Mouse (Mus musculus): ENCODE measurements at regions not wholly inside any gene's neighbourhood (a gene's known extent, or its start where the extent isn't known, plus 50 kb on each side); places are given as distances from the start of the nearest gene placed in this dataset.
"Not testable (repeated sequence)": the region's sequence is repeated elsewhere in the genome, so short reads cannot be mapped to it uniquely, and the experiment has no call there.

DNA sequence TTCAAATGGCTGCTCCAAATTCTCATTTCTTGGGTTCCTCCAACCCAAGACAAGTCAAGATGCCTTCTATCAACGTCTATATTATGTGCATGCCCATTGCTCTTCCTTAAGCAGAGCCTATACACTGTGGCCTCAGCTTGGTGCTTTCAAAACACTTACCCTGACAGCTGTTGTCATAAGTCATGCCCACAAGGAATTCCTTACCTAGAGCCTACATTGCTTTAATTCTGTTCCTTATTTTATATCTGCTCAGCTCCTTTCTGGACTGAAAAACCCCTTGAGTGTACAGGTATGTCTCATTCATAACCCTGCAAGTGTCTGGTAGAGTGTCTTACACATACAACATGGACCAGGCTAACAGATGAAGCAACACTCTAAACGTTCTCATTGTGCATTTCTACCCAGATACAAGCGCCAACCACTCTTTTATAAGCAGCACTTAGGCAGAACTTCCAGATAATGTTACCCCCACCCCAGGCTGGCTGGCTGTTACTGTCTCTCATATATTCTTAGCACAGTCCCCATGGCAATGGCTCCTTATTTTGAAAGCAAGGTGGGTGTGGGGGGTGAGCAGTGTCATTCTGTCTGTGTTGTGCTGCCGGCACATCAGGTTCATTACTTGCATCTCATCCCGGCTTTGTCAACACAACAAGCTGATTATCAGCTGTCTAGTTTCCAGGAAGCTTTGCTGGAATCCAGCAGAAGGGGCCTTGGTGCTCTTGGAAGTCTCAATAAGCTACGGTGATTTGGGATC, 176.6 kb downstream of the Ifng start:
- Histone ChIP-seq H3K9me3 (ENCODE audit: control insufficient read depth, insufficient read depth, low read depth, low read length) (no peaks in the 10 kb centered on the region), H3K27ac (ENCODE audit: insufficient read depth, low read depth, low read length, poor library complexity, severe bottlenecking) (no peak overlapping the region), H3K9ac (ENCODE audit: insufficient read depth, low read depth, low read length, poor library complexity, severe bottlenecking) (no peak overlapping the region), H3K4me1 (ENCODE audit: control insufficient read depth in 2 of 2, insufficient read depth in 2 of 2, low read length in 2 of 2, poor library complexity in 1 of 2) (no peaks in the 10 kb centered on the region), H3K4me3 (ENCODE audit: insufficient read depth in 1 of 2, low read depth in 1 of 2, low read length in 2 of 2, poor library complexity in 1 of 2, severe bottlenecking in 1 of 2) (no peak overlapping the region), H3K36me3 (ENCODE audit: control insufficient read depth, insufficient read depth, low read length, poor library complexity, severe bottlenecking) (no peaks in the 10 kb centered on the region)
- no peak for DNase-seq (ENCODE audit: low read depth, low spot score)
- TF ChIP-seq MAFK (IDR thresholded peaks at IDR 0.05; ENCODE audit: insufficient read depth, low read depth, low read length) (no peak), ZC3H11A (IDR thresholded peaks at IDR 0.05; ENCODE audit: borderline replicate concordance, low read depth, low read length) (no peak), CHD2 (IDR thresholded peaks at IDR 0.05; ENCODE audit: low read depth, low read length) (no peak), HCFC1 (IDR thresholded peaks at IDR 0.05; ENCODE audit: borderline replicate concordance, insufficient read depth, low read length) (no peak), ZNF384 (IDR thresholded peaks at IDR 0.05; ENCODE audit: low read depth, low read length) (no peak)
- in situ Hi-C loops (cut with MboI; ENCODE audit: low sequenced_read_pairs in 2 of 2, unreplicated experiment in 2 of 2) = no loop called here

DNA sequence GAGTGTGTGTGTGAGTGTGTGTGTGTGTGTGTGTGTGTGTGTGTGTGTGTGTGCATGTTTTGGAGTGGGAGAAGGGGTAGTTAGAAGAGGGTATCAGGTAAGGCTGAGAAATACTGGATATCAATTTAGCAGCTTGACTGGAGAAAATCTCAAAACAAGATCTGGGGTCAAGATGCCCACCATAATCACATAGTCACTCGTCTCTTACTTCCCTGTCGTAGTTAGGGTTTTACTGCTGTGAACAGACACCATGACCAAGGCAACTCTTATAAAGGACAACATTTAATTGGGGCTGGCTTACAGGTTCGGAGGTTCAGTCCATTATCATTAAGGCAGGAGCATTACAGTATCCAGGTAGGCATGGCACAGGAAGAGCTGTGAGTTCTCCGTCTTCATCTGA, 177.4 kb downstream of the Ifng start:
- H3K4me3 ChIP-seq (ENCODE audit: insufficient read depth in 1 of 2, low read depth in 1 of 2, low read length in 2 of 2, poor library complexity in 1 of 2, severe bottlenecking in 1 of 2); H3K36me3 ChIP-seq (ENCODE audit: control insufficient read depth, insufficient read depth, low read length, poor library complexity, severe bottlenecking); DNase-seq (ENCODE audit: low read depth, low spot score); in situ Hi-C loops (cut with MboI; ENCODE audit: low sequenced_read_pairs in 2 of 2, unreplicated experiment in 2 of 2); H3K27ac ChIP-seq (ENCODE audit: insufficient read depth, low read depth, low read length, poor library complexity, severe bottlenecking); H3K9me3 ChIP-seq (ENCODE audit: control insufficient read depth, insufficient read depth, low read depth, low read length); H3K4me1 ChIP-seq (ENCODE audit: control insufficient read depth in 2 of 2, insufficient read depth in 2 of 2, low read length in 2 of 2, poor library complexity in 1 of 2); H3K9ac ChIP-seq (ENCODE audit: insufficient read depth, low read depth, low read length, poor library complexity, severe bottlenecking): not testable (repeated sequence)

DNA sequence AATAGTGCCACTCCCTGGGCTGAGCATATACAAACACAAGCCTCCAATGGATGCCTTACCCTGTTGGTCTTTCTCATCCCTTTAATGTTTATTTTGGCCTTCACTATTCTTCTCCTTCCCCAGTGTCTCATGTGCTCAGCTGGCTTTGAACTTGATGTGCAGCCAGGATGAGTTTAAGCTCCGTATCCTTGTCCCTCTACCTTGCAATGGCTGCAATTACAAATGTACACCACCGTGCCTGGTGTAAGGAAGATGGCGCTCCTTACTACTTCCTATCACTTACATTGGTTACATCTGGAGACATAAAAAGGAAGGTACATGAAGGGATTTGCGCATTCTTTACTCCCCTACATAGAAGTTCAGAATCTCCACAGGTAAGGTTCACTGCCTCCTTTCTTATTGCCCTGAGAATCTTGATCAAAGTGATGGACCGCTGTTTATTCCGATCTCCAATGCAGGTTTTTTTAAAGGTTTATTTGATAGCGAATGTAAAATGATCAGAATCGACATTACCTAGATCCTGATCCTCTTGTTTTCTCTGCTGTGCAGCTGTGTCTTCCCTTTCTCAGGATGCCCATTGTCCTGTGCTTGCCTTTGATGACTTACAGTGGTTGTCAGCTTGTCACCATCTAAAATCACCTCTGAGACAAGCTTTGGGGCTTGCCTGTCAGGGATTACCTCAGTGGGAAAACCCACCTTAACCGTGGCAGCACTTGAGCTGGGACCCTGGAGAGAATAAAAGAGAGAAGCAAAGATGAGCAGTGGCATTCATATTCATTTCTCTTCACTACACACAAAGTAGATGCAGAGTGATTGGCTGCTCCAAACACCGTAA, 178.1 kb downstream of the Ifng start:
- H3K36me3 ChIP-seq (ENCODE audit: control insufficient read depth, insufficient read depth, low read length, poor library complexity, severe bottlenecking) = no peaks in the 10 kb centered on the region
- no peak for DNase-seq (ENCODE audit: low read depth, low spot score)
- H3K9me3 ChIP-seq (ENCODE audit: control insufficient read depth, insufficient read depth, low read depth, low read length) = no peaks in the 10 kb centered on the region
- H3K4me3 ChIP-seq (ENCODE audit: insufficient read depth in 1 of 2, low read depth in 1 of 2, low read length in 2 of 2, poor library complexity in 1 of 2, severe bottlenecking in 1 of 2) = no peak overlapping the region
- no peak overlapping the region for H3K9ac ChIP-seq (ENCODE audit: insufficient read depth, low read depth, low read length, poor library complexity, severe bottlenecking)
- in situ Hi-C loops (cut with MboI; ENCODE audit: low sequenced_read_pairs in 2 of 2, unreplicated experiment in 2 of 2) = no loop called here
- H3K4me1 ChIP-seq (ENCODE audit: control insufficient read depth in 2 of 2, insufficient read depth in 2 of 2, low read length in 2 of 2, poor library complexity in 1 of 2) = no peaks in the 10 kb centered on the region
- no peak overlapping the region for H3K27ac ChIP-seq (ENCODE audit: insufficient read depth, low read depth, low read length, poor library complexity, severe bottlenecking)
- TF ChIP-seq ZNF384 (IDR thresholded peaks at IDR 0.05; ENCODE audit: low read depth, low read length) (no peak), MAFK (IDR thresholded peaks at IDR 0.05; ENCODE audit: insufficient read depth, low read depth, low read length) (no peak), HCFC1 (IDR thresholded peaks at IDR 0.05; ENCODE audit: borderline replicate concordance, insufficient read depth, low read length) (no peak), CHD2 (IDR thresholded peaks at IDR 0.05; ENCODE audit: low read depth, low read length) (no peak), ZC3H11A (IDR thresholded peaks at IDR 0.05; ENCODE audit: borderline replicate concordance, low read depth, low read length) (no peak)

DNA sequence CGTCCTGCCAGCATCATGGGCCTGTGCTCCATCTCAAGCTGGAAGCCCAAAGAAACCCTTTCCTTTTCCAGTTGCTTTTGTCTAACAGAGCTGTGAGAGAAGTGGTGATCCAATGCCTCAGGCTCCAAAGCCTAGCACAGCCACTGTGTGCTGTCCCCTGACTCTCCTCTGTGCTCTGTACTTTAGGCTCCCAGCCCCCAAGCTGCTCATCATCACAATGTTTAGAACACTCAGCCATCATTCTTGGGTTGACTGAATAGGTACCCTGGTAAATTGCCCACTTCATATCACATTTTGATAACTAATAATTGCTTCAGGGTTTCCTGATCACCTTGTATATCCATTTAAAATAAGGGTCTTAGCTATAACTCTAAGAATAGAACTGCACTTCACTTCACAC, 178.8 kb downstream of the Ifng start:
- TF ChIP-seq ZC3H11A (IDR thresholded peaks at IDR 0.05; ENCODE audit: borderline replicate concordance, low read depth, low read length) (no peak), ZNF384 (IDR thresholded peaks at IDR 0.05; ENCODE audit: low read depth, low read length) (no peak), HCFC1 (IDR thresholded peaks at IDR 0.05; ENCODE audit: borderline replicate concordance, insufficient read depth, low read length) (no peak), MAFK (IDR thresholded peaks at IDR 0.05; ENCODE audit: insufficient read depth, low read depth, low read length) (no peak), CHD2 (IDR thresholded peaks at IDR 0.05; ENCODE audit: low read depth, low read length) (no peak)
- H3K4me1 ChIP-seq (ENCODE audit: control insufficient read depth in 2 of 2, insufficient read depth in 2 of 2, low read length in 2 of 2, poor library complexity in 1 of 2) = no peaks in the 10 kb centered on the region
- DNase-seq (ENCODE audit: low read depth, low spot score) = no peak
- no peak overlapping the region for H3K9ac ChIP-seq (ENCODE audit: insufficient read depth, low read depth, low read length, poor library complexity, severe bottlenecking)
- H3K36me3 ChIP-seq (ENCODE audit: control insufficient read depth, insufficient read depth, low read length, poor library complexity, severe bottlenecking) = no peaks in the 10 kb centered on the region
- no peaks in the 10 kb centered on the region for H3K9me3 ChIP-seq (ENCODE audit: control insufficient read depth, insufficient read depth, low read depth, low read length)
- H3K27ac ChIP-seq (ENCODE audit: insufficient read depth, low read depth, low read length, poor library complexity, severe bottlenecking) = no peak overlapping the region
- in situ Hi-C loops (cut with MboI; ENCODE audit: low sequenced_read_pairs in 2 of 2, unreplicated experiment in 2 of 2) = no loop called here
- no peak overlapping the region for H3K4me3 ChIP-seq (ENCODE audit: insufficient read depth in 1 of 2, low read depth in 1 of 2, low read length in 2 of 2, poor library complexity in 1 of 2, severe bottlenecking in 1 of 2)

Data from ES-E14 (cell line).